Mouse (Mus musculus) heart, embryonic 15.5 days (tissue): ENCODE measurements around the gene Peg3. TPM values are rescaled to one million over a fixed set of nuclear protein-coding genes. Genes with fewer than 3 reads are reported as not detected.

Experiments
- polyA plus RNA-seq: library from polyadenylated mRNA; unstranded; fragments of >200 nt; fragmentation: Nextera tagmentation; extraction: Ambion mirVana; gene quantifications from 2 replicates; pipeline ENCODE4 v1.2.1, GENCODE M21; 2015

Gene Peg3
- polyA plus RNA-seq, 1 experiment from 2014 or later: 82.4 TPM

Other genes with a start within 250 kb of the Peg3 start
- not detected in 2 replicates for gene Olfr5, start 243.5 kb downstream of the Peg3 start, polyA plus RNA-seq
- not detected in 2 replicates for gene Olfr1347, start 230.7 kb downstream of the Peg3 start, polyA plus RNA-seq
- not detected in 2 replicates for gene Olfr1348, start 221.7 kb downstream of the Peg3 start, polyA plus RNA-seq
- gene Olfr1349, start 207.5 kb downstream of the Peg3 start, polyA plus RNA-seq: not detected in 2 replicates
- not detected in 2 replicates for gene Olfr1350, start 165.6 kb downstream of the Peg3 start, polyA plus RNA-seq
- gene Zim1, start 34.0 kb downstream of the Peg3 start, polyA plus RNA-seq: 5.8 and 10.4 TPM in 2 replicates
- 5.4 and 5.6 TPM in 2 replicates for gene Usp29, start 147 bp upstream of the Peg3 start, polyA plus RNA-seq